Mouse (Mus musculus) heart, adult 8-10 months (tissue): ENCODE results near the gene Ibsp. TPM values are rescaled to one million over a fixed set of nuclear protein-coding genes. Genes with fewer than 3 reads are reported as not detected.

Experiments used
- DNase-seq: peaks from one replicate; pipeline ENCODE4 v3.0.0; 2022; ENCODE audit warnings: low spot score
- microRNA-seq: library from miRNA; unstranded; fragments of <30 nt; microRNA quantifications from one replicate; pipeline ENCODE4 v1.2.0, GENCODE M21; 2022
- total RNA-seq, 4 experiments: library from RNA; stranded (reverse); gene quantifications; 2 replicates each; pipeline ENCODE4 v1.2.4; 2022

The Ibsp gene
- total RNA-seq, 4 experiments from 2014 or later, result not detected

- DNase-seq, result no peak
Observed at GRCm38 (mm10) chr5:104340513-104340829, 41.5 kb downstream of the Ibsp start.

DNA sequence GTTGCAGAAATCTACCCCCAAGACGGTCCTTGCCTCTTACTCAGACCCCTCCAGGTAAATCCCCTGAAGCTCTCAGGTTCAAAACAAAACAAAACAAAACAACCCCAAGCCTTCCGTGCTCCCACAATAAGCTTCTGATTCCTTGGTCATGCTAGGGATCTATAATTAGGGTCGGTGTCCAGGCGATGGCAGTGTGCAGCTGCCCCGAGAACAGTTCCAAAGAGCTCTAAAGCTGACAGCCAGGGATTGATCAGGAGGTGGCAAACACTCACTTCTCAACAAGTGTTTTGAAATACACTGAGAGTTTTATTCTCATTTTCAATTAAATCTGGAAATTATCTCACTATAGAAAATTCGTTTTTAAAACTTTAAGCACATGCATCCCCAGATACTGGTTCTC is 43.9 kb downstream of the Ibsp start:
- DNase-seq, result no peak

GRCm38 (mm10) chr5:104344526-104345240 is 45.7 kb downstream of the Ibsp start:
- no peak for DNase-seq

- no peak for DNase-seq
Observed at GRCm38 (mm10) chr5:104345241-104345630, 46.3 kb downstream of the Ibsp start.

- no peak for DNase-seq
Observed at GRCm38 (mm10) chr5:104351041-104351440, 52.1 kb downstream of the Ibsp start.

- no peak for DNase-seq
Observed at GRCm38 (mm10) chr5:104351874-104352273, 52.9 kb downstream of the Ibsp start.

GRCm38 (mm10) chr5:104357575-104357974 is 58.6 kb downstream of the Ibsp start:
- no peak for DNase-seq

- DNase-seq, result peak; percentile 28
Observed at GRCm38 (mm10) chr5:104358592-104358991, 59.6 kb downstream of the Ibsp start.

DNA sequence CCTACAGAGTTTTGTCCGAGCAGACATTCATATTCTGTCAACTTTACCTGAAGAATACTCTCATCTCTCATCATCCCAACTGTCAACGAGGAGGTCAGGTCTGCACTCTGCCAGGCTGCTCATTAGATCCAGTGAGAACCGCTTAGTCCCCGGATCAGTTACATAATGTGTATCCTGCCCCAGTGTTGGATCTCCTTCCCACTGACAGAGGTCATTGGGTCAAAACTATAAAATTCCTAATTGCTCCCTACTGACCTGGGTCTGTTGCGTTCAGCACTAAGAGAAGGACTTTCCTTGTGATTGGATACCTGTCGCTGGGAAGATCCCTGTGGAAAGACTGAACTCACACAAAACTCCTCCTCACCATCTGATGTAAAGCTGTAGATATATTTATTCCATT is 60.3 kb downstream of the Ibsp start:
- no peak for DNase-seq

Small RNA genes lying within 50 kb of the gene (microRNA-seq; reads per million reads assigned to microRNA genes)
- not detected for gene Gm23616

Other genes starting within 250 kb of the Ibsp start
- not detected for gene Gm17660, start 221.6 kb upstream of the Ibsp start, total RNA-seq
- gene Sparcl1, start 185.4 kb upstream of the Ibsp start, total RNA-seq, result 100 to 1,000 TPM; 165 to 223 (median 203) TPM
- not detected for gene Dspp, start 128.5 kb upstream of the Ibsp start, total RNA-seq
- not detected for gene Dmp1, start 96.6 kb upstream of the Ibsp start, total RNA-seq
- gene Mepe, start 26.2 kb downstream of the Ibsp start, total RNA-seq, result not detected
- under 1 TPM in 3 of 4 experiments, not detected in 1; 0.30 to 0.80 (median 0.37) TPM for gene Spp1, start 135.9 kb downstream of the Ibsp start, total RNA-seq
- gene Pkd2, start 160.3 kb downstream of the Ibsp start, total RNA-seq, result 10 to 100 TPM; 17.0 to 18.9 (median 18.2) TPM
- 1 to 10 TPM; 3.5 to 4.7 (median 3.7) TPM for gene BC005561, start 209.2 kb downstream of the Ibsp start, total RNA-seq